9 mouse cellular contexts compared by ENCODE assay signal in genomic region chr3:152066696-152067095, GRCm38 (mm10).
A peak's percentile ranks its signal among the peaks of the same experiment; 100 is the strongest.
DNase-seq lines count a peak whose midpoint lies in the region; ATAC-seq and TF ChIP-seq lines count a peak whose summit lies in the region.
"Had no signal": no experiment of that assay in that cellular context is flagged by ENCODE, and none has a peak within 500 bp of the region (broad histone marks: within the 10 kb centered on the region; RNA-seq: fewer than 3 reads in every experiment).

No protein-coding gene starts in this region.

- no peak overlapping the region for H3K9ac ChIP-seq in embryonic facial prominence, embryonic 13.5 days
- H3K9ac ChIP-seq: liver, embryonic 13.5 days had no signal

- intact Hi-C loops in left cerebral cortex, adult 2 months (cut with DNase I) = loop anchor here (2.0 kb wide), 2 partner anchors 230 to 292 kb away; partner anchors contain the start of gene Ptgfr

- ATAC-seq in embryonic facial prominence, embryonic 13.5 days (ENCODE audit: insufficient number of reproducible peaks, insufficient read depth, low FRiP score, low TSS enrichment, low read depth) = no peak

- H3K36me3 ChIP-seq in embryonic facial prominence, embryonic 13.5 days = no peaks in the 10 kb centered on the region
- H3K36me3 ChIP-seq in hindbrain, embryonic 10.5 days = no peaks in the 10 kb centered on the region
- H3K36me3 ChIP-seq: liver, embryonic 13.5 days had no signal

- no peaks in the 10 kb centered on the region for H3K9me3 ChIP-seq in embryonic facial prominence, embryonic 13.5 days
- H3K9me3 ChIP-seq in hindbrain, embryonic 10.5 days = no peaks in the 10 kb centered on the region
- H3K9me3 ChIP-seq: liver, embryonic 13.5 days had no signal

- H3K4me3 ChIP-seq in left cerebral cortex, adult 2 months = no peak overlapping the region
- H3K4me3 ChIP-seq in embryonic facial prominence, embryonic 13.5 days = 0 out of 2 replicates have a peak overlapping the region, but pooled peaks have one; percentile 3
- peak overlapping the region; percentile 28 for H3K4me3 ChIP-seq in hindbrain, embryonic 10.5 days
- H3K4me3 ChIP-seq: liver, embryonic 13.5 days had no signal

- peak in 1 of 2 experiments; percentile 20 for DNase-seq in left cerebral cortex, adult 2 months (ENCODE audit: extremely low spot score in 1 of 2, low spot score in 2 of 2)
- DNase-seq in left cerebral cortex, adult 11 months (ENCODE audit: low spot score) = no peak
- peak; percentile 10 for DNase-seq in hindbrain, embryonic 10.5 days (ENCODE audit: low spot score)
- DNase-seq in lung, postnatal 25 days (ENCODE audit: low spot score) = peak; percentile 16
- no peak for DNase-seq in urinary bladder, postnatal 36 days (ENCODE audit: low spot score in 2 of 2)
- no peak for DNase-seq in thymus, adult 18-20 months
- no peak for DNase-seq in spleen, postnatal 4 days (ENCODE audit: low spot score in 2 of 2)
- DNase-seq: liver, embryonic 13.5 days had no signal

- TF ChIP-seq CTCF in left cerebral cortex, adult 2 months (IDR thresholded peaks at IDR 0.05) = peak; percentile 58

- H3K27ac ChIP-seq in left cerebral cortex, adult 2 months = no peak overlapping the region
- H3K27ac ChIP-seq in embryonic facial prominence, embryonic 13.5 days = no peak overlapping the region
- H3K27ac ChIP-seq in hindbrain, embryonic 10.5 days = no peak overlapping the region
- H3K27ac ChIP-seq: liver, embryonic 13.5 days had no signal

- 28% methylated on average over 13 of the region's 13 CpGs for WGBS in embryonic facial prominence, embryonic 13.5 days
- 28% methylated on average over 13 of the region's 13 CpGs for WGBS in hindbrain, embryonic 10.5 days

- peaks cover 20% of the 10 kb centered on the region for H3K27me3 ChIP-seq in embryonic facial prominence, embryonic 13.5 days
- no peaks in the 10 kb centered on the region for H3K27me3 ChIP-seq in hindbrain, embryonic 10.5 days (ENCODE audit: insufficient read depth, poor library complexity, severe bottlenecking)

- H3K4me1 ChIP-seq in embryonic facial prominence, embryonic 13.5 days = peaks cover 11% of the 10 kb centered on the region; the same call in 1 of the 2 replicates
- H3K4me1 ChIP-seq in hindbrain, embryonic 10.5 days (replicated peaks) = peaks cover 6% of the 10 kb centered on the region; the same call in 1 of the 2 replicates
- H3K4me1 ChIP-seq: liver, embryonic 13.5 days had no signal

- peak overlapping the region; percentile 48 for H3K4me2 ChIP-seq in embryonic facial prominence, embryonic 13.5 days
- H3K4me2 ChIP-seq: liver, embryonic 13.5 days had no signal

Comparison
In these comparisons a context has a peak if more than half of its experiments do, and no peak if none do; other contexts are left out.
1. DNase-seq: peak in hindbrain, embryonic 10.5 days (single experiment) and lung, postnatal 25 days (single experiment); none in left cerebral cortex, adult 11 months (single experiment), urinary bladder, postnatal 36 days (0 of 2), thymus, adult 18-20 months (0 of 2) and spleen, postnatal 4 days (0 of 2).